Mouse (Mus musculus): ENCODE measurements around the gene Hoxb7. TPM values are rescaled to one million over a fixed set of nuclear protein-coding genes. Genes with fewer than 3 reads are reported as not detected.
A peak's percentile ranks its signal among the peaks of the same experiment; 100 is the strongest.

Hoxb7 gene
- polyA plus RNA-seq, 1 experiment: 13.1 TPM

GRCm38 (mm10) chr11:96284041-96284749 is 2.2 kb upstream of the Hoxb7 start:
- TF ChIP-seq CTCF (IDR thresholded peaks at IDR 0.05; ENCODE audit: borderline replicate concordance, insufficient read depth, low read length) (no peak), POLR2A (IDR thresholded peaks at IDR 0.05; ENCODE audit: low read depth, low read length) (no peak; the same call in 1 of the 2 replicates)
- Histone ChIP-seq H3K4me1 (ENCODE audit: control insufficient read depth, insufficient read depth, low read length) (no peaks in the 10 kb centered on the region), H3K27ac (ENCODE audit: insufficient read depth, low read length) (peak overlapping the region; percentile 94), H3K4me3 (ENCODE audit: insufficient read depth, low read length) (peak overlapping the region; percentile 49)

GRCm38 (mm10) chr11:96284774-96285734 is 1.4 kb upstream of the Hoxb7 start:
- no peaks in the 10 kb centered on the region for H3K4me1 ChIP-seq (ENCODE audit: control insufficient read depth, insufficient read depth, low read length)

DNA sequence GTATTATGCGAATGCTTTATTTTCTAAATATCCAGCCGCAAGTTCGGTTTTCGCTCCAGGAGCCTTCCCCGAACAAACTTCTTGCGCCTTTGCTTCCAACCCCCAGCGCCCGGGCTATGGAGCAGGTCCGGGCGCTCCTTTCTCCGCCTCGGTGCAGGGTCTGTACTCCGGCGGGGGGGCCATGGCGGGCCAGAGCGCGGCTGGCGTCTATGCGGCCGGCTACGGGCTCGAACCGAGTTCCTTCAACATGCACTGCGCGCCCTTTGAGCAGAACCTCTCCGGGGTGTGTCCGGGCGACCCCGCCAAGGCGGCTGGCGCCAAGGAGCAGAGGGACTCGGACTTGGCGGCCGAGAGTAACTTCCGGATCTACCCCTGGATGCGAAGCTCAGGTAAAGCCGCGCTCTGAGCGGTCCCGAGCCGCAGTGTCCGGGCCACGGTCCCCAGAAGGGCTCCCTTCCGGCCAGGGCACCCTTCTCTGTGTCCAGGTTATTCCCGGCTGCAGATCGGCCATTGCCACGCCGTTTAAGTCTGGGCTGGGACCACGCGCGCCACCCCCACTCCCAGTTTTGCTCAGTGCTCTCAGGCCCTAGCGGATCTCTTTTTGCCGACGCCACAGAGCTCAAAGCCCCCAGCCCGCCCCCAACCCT is 439 bp downstream of the Hoxb7 start:
- TF ChIP-seq CTCF (IDR thresholded peaks at IDR 0.05; ENCODE audit: borderline replicate concordance, insufficient read depth, low read length): no peak
- TF ChIP-seq POLR2A (IDR thresholded peaks at IDR 0.05; ENCODE audit: low read depth, low read length): no peak
- Histone ChIP-seq H3K4me3 (ENCODE audit: insufficient read depth, low read length) (peak overlapping the region; percentile 35), H3K4me1 (ENCODE audit: control insufficient read depth, insufficient read depth, low read length) (no peaks in the 10 kb centered on the region), H3K27ac (ENCODE audit: insufficient read depth, low read length) (peak overlapping the region; percentile 88)

More at GRCm38 (mm10) chr11:96284774-96285734, 1.4 kb upstream of the Hoxb7 start:
- Histone ChIP-seq H3K4me3 (ENCODE audit: insufficient read depth, low read length) (peak overlapping the region; percentile 49), H3K27ac (ENCODE audit: insufficient read depth, low read length) (peak overlapping the region; percentile 94)
- TF ChIP-seq CTCF (IDR thresholded peaks at IDR 0.05; ENCODE audit: borderline replicate concordance, insufficient read depth, low read length) (no peak), POLR2A (IDR thresholded peaks at IDR 0.05; ENCODE audit: low read depth, low read length) (peak; percentile 53)

DNA sequence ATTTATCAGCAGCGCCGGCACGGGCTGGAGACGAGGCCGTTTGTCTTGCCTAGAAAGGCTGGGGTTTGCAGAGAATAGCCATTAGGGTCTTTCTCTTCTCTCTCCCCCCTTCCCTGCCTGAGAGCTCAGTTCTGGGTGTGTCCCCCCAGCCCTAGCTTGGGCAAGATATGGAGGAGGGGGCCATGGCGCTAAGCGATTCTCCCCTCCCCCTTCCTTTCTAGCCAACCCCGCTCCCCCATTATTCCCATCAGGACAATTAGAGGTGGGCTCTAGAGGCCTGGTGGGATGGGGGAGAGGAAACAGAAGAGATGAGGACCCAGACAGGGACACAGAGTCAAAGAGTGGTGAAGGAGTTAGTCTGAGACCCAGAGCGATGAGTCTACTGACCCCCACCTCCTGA is 988 bp downstream of the Hoxb7 start:
- no peak for TF ChIP-seq CTCF (IDR thresholded peaks at IDR 0.05; ENCODE audit: borderline replicate concordance, insufficient read depth, low read length)
- TF ChIP-seq POLR2A (IDR thresholded peaks at IDR 0.05; ENCODE audit: low read depth, low read length): no peak
- Histone ChIP-seq H3K4me3 (ENCODE audit: insufficient read depth, low read length) (peak overlapping the region; percentile 35), H3K27ac (ENCODE audit: insufficient read depth, low read length) (no peak overlapping the region), H3K4me1 (ENCODE audit: control insufficient read depth, insufficient read depth, low read length) (no peaks in the 10 kb centered on the region)

- H3K4me1 ChIP-seq (ENCODE audit: control insufficient read depth, insufficient read depth, low read length): no peaks in the 10 kb centered on the region
- H3K4me3 ChIP-seq (ENCODE audit: insufficient read depth, low read length): no peak overlapping the region
- TF ChIP-seq POLR2A (IDR thresholded peaks at IDR 0.05; ENCODE audit: low read depth, low read length): no peak
- no peak for TF ChIP-seq CTCF (IDR thresholded peaks at IDR 0.05; ENCODE audit: borderline replicate concordance, insufficient read depth, low read length)
- H3K27ac ChIP-seq (ENCODE audit: insufficient read depth, low read length): no peak overlapping the region
Measured at GRCm38 (mm10) chr11:96288455-96289221, 2.2 kb downstream of the Hoxb7 start.

DNA sequence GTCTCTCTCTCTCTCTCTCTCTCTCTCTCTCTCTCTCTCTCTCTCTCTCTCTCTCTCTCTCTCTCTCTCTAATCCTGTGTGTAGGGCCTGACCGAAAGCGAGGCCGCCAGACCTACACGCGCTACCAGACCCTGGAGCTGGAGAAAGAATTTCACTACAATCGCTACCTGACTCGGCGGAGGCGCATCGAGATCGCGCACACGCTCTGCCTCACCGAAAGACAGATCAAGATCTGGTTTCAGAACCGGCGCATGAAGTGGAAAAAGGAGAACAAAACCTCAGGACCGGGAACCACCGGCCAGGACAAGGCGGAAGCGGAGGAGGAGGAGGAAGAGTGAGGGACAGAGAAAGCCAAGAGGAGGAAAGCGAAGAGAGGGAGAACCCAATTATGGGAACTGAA is 2.9 kb downstream of the Hoxb7 start:
- no peak overlapping the region for H3K4me3 ChIP-seq (ENCODE audit: insufficient read depth, low read length)
- TF ChIP-seq CTCF (IDR thresholded peaks at IDR 0.05; ENCODE audit: borderline replicate concordance, insufficient read depth, low read length) (no peak), POLR2A (IDR thresholded peaks at IDR 0.05; ENCODE audit: low read depth, low read length) (no peak)
- no peak overlapping the region for H3K27ac ChIP-seq (ENCODE audit: insufficient read depth, low read length)
- H3K4me1 ChIP-seq (ENCODE audit: control insufficient read depth, insufficient read depth, low read length): no peaks in the 10 kb centered on the region

DNA sequence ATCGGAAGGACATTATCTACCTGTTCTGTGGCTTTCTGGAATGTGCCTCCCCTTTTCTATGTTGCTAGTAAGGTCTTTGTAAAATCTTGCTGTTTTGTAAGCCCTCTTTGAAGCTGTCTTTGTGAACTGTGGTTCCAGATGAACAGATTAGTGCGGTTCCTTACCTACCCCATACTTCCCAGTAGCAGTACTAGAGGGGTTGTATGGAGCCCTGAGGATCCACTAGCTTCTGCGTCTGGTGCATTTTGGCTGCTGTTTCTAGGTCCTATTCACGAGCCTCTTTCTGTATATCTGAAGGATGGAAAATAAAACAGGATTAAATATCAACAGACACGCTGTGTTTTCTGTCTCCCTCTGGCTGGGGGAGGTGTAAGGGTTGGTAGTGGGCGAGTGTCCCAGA is 3.4 kb downstream of the Hoxb7 start:
- no peak for TF ChIP-seq POLR2A (IDR thresholded peaks at IDR 0.05; ENCODE audit: low read depth, low read length)
- no peak for TF ChIP-seq CTCF (IDR thresholded peaks at IDR 0.05; ENCODE audit: borderline replicate concordance, insufficient read depth, low read length)
- H3K27ac ChIP-seq (ENCODE audit: insufficient read depth, low read length): no peak overlapping the region
- H3K4me3 ChIP-seq (ENCODE audit: insufficient read depth, low read length): no peak overlapping the region
- no peaks in the 10 kb centered on the region for H3K4me1 ChIP-seq (ENCODE audit: control insufficient read depth, insufficient read depth, low read length)

GRCm38 (mm10) chr11:96290705-96291355 is 4.4 kb downstream of the Hoxb7 start:
- Histone ChIP-seq H3K4me3 (ENCODE audit: insufficient read depth, low read length) (no peak overlapping the region), H3K27ac (ENCODE audit: insufficient read depth, low read length) (peak overlapping the region; percentile 12; the same call in 1 of the 2 replicates), H3K4me1 (ENCODE audit: control insufficient read depth, insufficient read depth, low read length) (no peaks in the 10 kb centered on the region)
- TF ChIP-seq POLR2A (IDR thresholded peaks at IDR 0.05; ENCODE audit: low read depth, low read length) (no peak), CTCF (IDR thresholded peaks at IDR 0.05; ENCODE audit: borderline replicate concordance, insufficient read depth, low read length) (no peak)
